Mouse (Mus musculus): ENCODE results near the gene Timm13. TPM values are rescaled to one million over a fixed set of nuclear protein-coding genes. Genes with fewer than 3 reads are reported as not detected.

Timm13 gene
- polyA plus RNA-seq, 1 experiment: 474 TPM

- no peak for DNase-seq
- Histone ChIP-seq H3K4me3 (ENCODE audit: insufficient read depth, low read depth, low read length) (no peak overlapping the region), H3K27me3 (replicated peaks; ENCODE audit: control insufficient read depth, insufficient read depth, low read length) (no peaks in the 10 kb centered on the region), H3K27ac (ENCODE audit: insufficient read depth, low read depth, low read length) (no peak overlapping the region), H3K36me3 (ENCODE audit: control insufficient read depth, insufficient read depth, low read length) (no peaks in the 10 kb centered on the region), H3K4me1 (ENCODE audit: control insufficient read depth, insufficient read depth, low read length) (peaks cover 22% of the 10 kb centered on the region)
- WGBS: 19% methylated on average over 6 of the region's 6 CpGs
- TF ChIP-seq POLR2A (IDR thresholded peaks at IDR 0.05; ENCODE audit: low read depth, low read length) (no peak), CTCF (conservative IDR thresholded peaks at IDR 0.05; ENCODE audit: insufficient read depth, insufficient read length, low read depth, low read length) (no peak)
Observed at GRCm38 (mm10) chr10:80936810-80937164, 36.0 kb upstream of the Timm13 start.

DNA sequence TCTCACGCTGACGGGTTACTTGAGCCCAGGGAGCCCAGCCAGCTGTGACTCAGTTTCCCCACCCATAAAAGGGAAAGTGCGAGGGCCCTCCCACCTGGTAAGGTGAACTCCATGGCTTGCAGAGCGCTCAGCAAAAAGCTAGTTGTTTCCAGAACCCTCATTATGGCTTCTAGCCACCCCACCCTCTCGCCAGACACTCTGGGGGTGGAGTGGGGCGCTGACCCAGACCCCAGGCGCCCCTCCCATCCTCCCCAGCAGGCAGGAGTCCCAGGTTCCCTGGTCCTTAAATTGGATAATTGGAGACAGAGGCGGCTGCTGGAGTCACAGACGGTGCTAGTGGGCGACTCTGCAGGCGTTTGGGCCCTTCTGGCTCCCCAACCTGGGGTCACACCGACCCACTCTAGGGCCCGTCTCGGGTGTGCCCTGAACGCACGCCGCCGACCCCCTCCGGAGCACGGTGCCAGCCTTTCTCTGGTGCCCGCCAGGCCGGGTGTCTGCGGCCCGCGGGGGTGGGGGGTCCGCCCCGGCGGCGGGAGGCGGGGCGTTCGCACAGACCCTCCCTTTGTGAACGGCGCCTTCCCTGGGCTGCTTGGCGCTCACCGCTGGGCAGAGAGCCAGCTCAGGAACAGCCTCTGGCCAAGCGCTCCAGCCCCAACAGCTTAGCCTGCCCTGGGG lies 35.5 kb upstream of the Timm13 start:
- 4% methylated on average over 37 of the region's 37 CpGs for WGBS
- no peaks in the 10 kb centered on the region for H3K27me3 ChIP-seq (replicated peaks; ENCODE audit: control insufficient read depth, insufficient read depth, low read length)
- peak; percentile 84 for DNase-seq
- no peak overlapping the region for H3K27ac ChIP-seq (ENCODE audit: insufficient read depth, low read depth, low read length)
- H3K36me3 ChIP-seq (ENCODE audit: control insufficient read depth, insufficient read depth, low read length): no peaks in the 10 kb centered on the region
- peaks cover 20% of the 10 kb centered on the region for H3K4me1 ChIP-seq (ENCODE audit: control insufficient read depth, insufficient read depth, low read length)
- no peak for TF ChIP-seq POLR2A (IDR thresholded peaks at IDR 0.05; ENCODE audit: low read depth, low read length)
- H3K4me3 ChIP-seq (ENCODE audit: insufficient read depth, low read depth, low read length): no peak overlapping the region

DNA sequence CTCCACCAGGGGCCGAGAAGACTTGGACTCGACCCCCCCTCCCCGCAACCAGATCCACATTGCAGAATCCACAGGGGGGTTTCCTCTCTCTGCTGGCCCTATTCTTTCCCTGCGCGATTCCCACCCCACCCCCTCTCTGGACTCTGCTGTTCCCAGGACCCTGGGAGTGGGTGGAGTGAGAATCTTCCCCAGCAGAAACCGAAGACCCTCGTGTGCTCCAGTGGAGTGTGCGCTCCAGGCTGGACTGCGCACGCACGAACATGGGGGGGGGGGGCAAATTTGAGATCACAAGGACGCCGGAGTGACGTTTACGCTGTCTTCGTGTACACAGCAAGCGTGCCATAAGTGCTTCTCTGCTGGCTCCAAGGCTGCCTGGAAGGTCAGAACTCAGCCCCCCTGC lies 34.9 kb upstream of the Timm13 start:
- WGBS: 20% methylated on average over 17 of the region's 17 CpGs
- no peaks in the 10 kb centered on the region for H3K27me3 ChIP-seq (replicated peaks; ENCODE audit: control insufficient read depth, insufficient read depth, low read length)
- H3K27ac ChIP-seq (ENCODE audit: insufficient read depth, low read depth, low read length): no peak overlapping the region
- no peak overlapping the region for H3K4me3 ChIP-seq (ENCODE audit: insufficient read depth, low read depth, low read length)
- no peak for DNase-seq
- TF ChIP-seq POLR2A (IDR thresholded peaks at IDR 0.05; ENCODE audit: low read depth, low read length) (no peak), CTCF (conservative IDR thresholded peaks at IDR 0.05; ENCODE audit: insufficient read depth, insufficient read length, low read depth, low read length) (no peak)
- H3K4me1 ChIP-seq (ENCODE audit: control insufficient read depth, insufficient read depth, low read length): peaks cover 15% of the 10 kb centered on the region
- no peaks in the 10 kb centered on the region for H3K36me3 ChIP-seq (ENCODE audit: control insufficient read depth, insufficient read depth, low read length)

GRCm38 (mm10) chr10:80935241-80935640 lies 34.5 kb upstream of the Timm13 start:
- Histone ChIP-seq H3K27me3 (replicated peaks; ENCODE audit: control insufficient read depth, insufficient read depth, low read length) (no peaks in the 10 kb centered on the region), H3K27ac (ENCODE audit: insufficient read depth, low read depth, low read length) (no peak overlapping the region), H3K36me3 (ENCODE audit: control insufficient read depth, insufficient read depth, low read length) (no peaks in the 10 kb centered on the region), H3K4me3 (ENCODE audit: insufficient read depth, low read depth, low read length) (no peak overlapping the region), H3K4me1 (ENCODE audit: control insufficient read depth, insufficient read depth, low read length) (peaks cover 11% of the 10 kb centered on the region)
- WGBS: 50% methylated on average over 3 of the region's 3 CpGs
- TF ChIP-seq CTCF (conservative IDR thresholded peaks at IDR 0.05; ENCODE audit: insufficient read depth, insufficient read length, low read depth, low read length): no peak
- no peak for TF ChIP-seq POLR2A (IDR thresholded peaks at IDR 0.05; ENCODE audit: low read depth, low read length)
- no peak for DNase-seq

DNA sequence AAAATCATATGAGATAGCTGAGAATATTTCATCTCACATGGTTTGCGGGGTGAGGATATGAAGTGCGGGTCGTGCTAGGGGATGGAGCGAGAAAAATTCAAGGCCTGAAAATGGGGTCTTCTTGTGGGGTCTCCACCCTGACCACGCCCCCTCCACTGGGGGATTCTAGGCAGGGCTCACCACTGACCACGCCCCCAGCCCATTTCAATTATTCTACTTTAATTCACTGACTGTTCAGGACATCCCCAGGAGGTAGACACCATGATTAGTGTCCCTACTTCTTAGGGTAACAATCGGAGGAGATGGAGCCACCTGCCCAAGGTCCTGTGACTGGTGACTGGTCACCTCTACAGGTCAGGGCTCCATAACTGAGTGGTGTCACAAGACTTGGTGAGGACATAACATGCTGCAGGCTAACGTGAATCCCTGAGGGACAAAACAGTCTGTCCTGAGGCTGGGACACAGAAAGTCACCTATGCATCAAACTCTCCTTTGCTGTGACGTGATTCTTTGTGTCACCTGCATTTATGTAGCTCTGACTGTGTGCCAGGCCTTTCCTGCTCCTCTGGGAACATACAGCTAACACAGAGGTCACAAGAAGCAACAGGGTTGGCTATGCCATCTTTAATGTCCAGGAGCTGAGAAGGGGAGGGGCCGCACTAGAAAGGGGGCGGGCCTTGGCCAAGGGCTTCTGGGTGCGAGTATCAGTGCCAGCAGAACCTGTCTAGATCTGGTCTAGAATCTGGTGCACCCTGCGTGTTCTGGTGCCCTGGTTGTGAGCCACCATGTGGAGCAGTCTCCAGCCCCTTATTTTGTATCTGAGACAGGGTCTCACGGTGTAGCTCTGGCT lies 33.6 kb upstream of the Timm13 start:
- Histone ChIP-seq H3K4me3 (ENCODE audit: insufficient read depth, low read depth, low read length) (no peak overlapping the region), H3K4me1 (ENCODE audit: control insufficient read depth, insufficient read depth, low read length) (peaks cover 5% of the 10 kb centered on the region; the same call in 1 of the 2 replicates), H3K27ac (ENCODE audit: insufficient read depth, low read depth, low read length) (no peak overlapping the region), H3K27me3 (replicated peaks; ENCODE audit: control insufficient read depth, insufficient read depth, low read length) (no peaks in the 10 kb centered on the region), H3K36me3 (ENCODE audit: control insufficient read depth, insufficient read depth, low read length) (no peaks in the 10 kb centered on the region)
- no peak for TF ChIP-seq CTCF (conservative IDR thresholded peaks at IDR 0.05; ENCODE audit: insufficient read depth, insufficient read length, low read depth, low read length)
- TF ChIP-seq POLR2A (IDR thresholded peaks at IDR 0.05; ENCODE audit: low read depth, low read length): no peak
- no peak for DNase-seq
- whole genome bisulfite sequencing: 66% methylated on average over 14 of the region's 14 CpGs

DNA sequence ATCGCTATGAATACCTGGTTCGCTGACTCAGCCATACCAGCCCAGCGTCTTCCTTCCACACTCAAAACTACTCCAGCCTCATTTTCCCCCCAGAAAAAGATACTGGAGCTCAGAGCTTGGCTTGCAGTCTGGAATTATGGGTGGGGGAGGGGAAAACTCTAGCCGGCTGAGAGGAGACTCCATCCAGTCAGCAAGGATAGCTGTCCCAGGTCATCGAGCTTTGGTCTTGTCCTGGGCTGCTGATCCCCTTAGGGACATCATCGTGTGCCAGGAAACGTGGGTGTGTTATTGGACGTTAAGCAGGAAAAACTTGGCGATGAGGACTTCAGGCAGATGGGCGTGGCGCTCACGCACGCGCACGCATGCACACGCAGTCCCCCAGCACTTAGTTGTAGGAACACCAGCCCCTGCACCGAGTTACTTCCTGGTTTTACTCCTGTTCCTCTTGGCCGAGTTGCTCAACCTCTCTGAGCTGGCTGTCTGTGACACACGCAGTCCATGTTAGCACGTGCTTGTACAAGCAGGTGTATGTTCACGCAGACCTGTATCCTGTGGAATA lies 32.7 kb upstream of the Timm13 start:
- no peaks in the 10 kb centered on the region for H3K36me3 ChIP-seq (ENCODE audit: control insufficient read depth, insufficient read depth, low read length)
- no peak overlapping the region for H3K27ac ChIP-seq (ENCODE audit: insufficient read depth, low read depth, low read length)
- TF ChIP-seq POLR2A (IDR thresholded peaks at IDR 0.05; ENCODE audit: low read depth, low read length) (no peak), CTCF (conservative IDR thresholded peaks at IDR 0.05; ENCODE audit: insufficient read depth, insufficient read length, low read depth, low read length) (no peak)
- WGBS: 10% methylated on average over 21 of the region's 21 CpGs
- no peaks in the 10 kb centered on the region for H3K27me3 ChIP-seq (replicated peaks; ENCODE audit: control insufficient read depth, insufficient read depth, low read length)
- peaks cover 8% of the 10 kb centered on the region; the same call in 1 of the 2 replicates for H3K4me1 ChIP-seq (ENCODE audit: control insufficient read depth, insufficient read depth, low read length)
- no peak overlapping the region for H3K4me3 ChIP-seq (ENCODE audit: insufficient read depth, low read depth, low read length)
- no peak for DNase-seq

Measured in kidney, adult 2 months (tissue).